Mouse (Mus musculus): ENCODE results near the gene Slc25a45.
A peak's percentile ranks its signal among the peaks of the same experiment; 100 is the strongest.

Gene Slc25a45

DNA sequence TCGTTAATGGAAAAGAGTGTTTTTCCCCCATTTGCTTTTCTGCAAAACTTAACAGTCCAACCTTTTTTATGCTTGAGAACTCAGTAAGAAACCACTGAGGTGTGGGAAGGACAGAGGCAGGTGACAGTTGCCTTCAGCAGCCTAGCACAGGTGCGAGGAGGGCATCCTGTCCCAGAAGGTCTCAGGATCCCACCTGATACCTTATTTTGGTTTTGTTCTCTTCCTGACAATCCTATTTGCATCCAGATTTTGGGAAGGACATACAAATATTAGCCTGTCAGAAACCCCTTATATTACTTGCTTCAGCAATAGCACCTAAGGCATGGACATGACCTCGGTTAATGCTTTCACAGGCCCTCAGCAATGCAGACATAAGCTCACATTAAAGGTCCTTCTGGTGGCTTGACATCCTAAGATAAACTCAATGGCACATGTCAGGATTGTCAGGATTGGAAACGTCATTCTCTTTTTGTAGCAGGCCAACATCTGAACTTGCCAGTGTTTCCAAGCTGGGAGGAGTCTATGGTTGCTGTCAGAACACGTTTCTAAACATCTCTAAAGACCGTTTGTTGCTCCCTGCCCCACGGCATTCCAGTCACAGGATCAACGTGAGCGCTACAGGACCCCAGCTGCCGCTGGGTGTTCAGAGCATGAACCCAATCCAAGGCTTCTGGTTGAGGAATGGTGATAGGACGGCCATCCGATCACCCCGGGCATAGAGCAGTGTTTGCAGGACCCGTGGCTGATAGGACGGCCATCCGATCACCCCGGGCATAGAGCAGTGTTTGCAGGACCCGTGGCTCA lies 37.3 kb upstream of the Slc25a45 start:
- no peak for DNase-seq (ENCODE audit: low spot score in 2 of 2)

DNA sequence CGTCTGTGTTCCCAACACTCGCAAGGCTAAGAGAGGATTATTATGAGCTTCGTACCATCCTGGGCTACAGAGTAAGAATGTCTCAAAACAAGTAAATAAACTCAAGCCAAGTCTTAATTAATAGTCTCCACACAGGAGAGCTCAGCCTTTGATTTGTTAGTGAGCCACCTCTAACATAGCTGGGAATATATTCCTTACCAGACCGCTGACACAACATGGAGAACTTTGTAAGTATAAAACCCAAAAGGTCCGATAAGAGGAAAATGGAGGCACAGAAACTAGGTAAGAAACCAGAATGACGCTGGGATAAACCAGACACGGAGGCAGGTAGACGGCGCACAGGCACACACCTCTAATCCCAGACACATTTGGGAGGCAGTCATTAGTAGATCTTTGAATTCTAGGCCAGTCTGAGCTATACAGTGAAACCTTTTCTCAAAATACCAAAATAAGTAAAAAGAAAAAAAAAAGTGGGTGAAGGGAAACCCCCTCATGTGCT lies 36.7 kb upstream of the Slc25a45 start:
- DNase-seq (ENCODE audit: low spot score in 2 of 2), result no peak

DNA sequence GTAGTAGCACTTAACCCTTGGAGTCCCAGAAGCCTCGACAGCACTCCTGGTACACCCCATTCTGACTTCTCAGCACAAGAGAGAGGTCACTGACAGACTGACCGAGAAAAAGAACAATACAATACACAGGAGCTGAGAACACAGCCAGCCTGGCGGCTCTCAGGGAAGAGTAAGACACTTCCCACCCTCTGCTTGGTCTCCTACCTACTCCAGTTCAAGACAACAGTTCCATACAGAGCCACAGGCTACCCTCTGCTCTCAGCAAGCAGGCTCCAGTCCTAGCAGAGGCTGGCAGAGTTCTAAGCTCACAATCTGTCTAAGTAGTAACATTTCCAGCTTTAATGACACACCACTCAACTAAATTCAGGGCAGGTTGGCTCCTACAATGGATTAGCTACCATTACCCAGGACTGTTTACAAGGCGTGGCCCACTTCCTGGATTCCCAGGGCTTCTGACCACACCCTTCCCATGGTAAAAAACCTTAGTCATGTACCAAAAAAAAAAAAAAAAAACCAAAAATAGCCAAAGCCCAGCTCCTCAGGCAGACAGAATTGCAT lies 36.1 kb upstream of the Slc25a45 start:
- no peak for DNase-seq (ENCODE audit: low spot score in 2 of 2)

- DNase-seq (ENCODE audit: low spot score in 2 of 2), result no peak
Observed at GRCm38 (mm10) chr19:5841999-5842784, 35.4 kb upstream of the Slc25a45 start.

DNA sequence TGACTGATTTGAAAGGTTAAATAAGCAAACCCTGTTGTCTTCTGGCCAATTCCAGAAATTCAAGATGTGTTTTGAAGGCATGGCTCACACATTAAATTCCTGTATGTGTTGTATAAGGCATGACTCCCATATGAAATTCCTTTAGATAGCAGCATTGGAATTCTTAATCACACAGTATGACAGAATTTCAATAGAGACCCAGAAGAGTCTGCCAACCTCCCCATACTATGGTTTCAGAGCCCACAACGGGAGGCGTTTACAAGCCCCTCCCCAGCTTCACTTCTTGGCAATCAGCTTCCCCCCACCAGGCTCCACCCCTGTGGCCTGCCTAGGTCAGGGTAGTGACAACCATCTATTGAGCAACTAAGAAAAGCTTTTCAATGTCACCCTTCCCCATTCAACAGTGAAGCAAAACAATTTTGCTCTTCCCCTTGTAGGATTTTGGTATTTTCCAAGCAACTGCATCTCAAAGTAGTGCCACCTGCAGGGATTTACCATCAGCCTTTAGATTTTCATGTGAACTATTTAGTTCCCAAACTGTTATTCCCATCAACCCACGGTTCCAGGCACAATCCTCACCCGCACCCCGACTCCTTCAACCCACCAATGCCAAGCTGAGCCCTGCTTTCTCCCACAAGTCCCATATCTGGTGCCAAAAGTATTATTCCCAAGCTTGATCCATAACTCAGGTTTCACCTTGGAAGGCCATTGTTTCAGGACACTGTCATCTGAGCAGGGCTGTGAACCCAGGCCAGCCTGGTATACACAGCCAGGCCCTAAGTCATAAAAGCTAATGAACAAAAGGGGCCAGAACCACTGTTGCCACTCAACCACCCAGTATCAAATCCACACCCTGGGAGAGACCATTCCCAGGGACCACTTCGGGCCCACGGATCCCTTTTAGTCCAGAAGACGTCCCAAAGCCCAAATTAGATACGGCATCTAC lies 34.5 kb upstream of the Slc25a45 start:
- DNase-seq (ENCODE audit: low spot score in 2 of 2), result no peak

- no peak for DNase-seq (ENCODE audit: low spot score in 2 of 2)
Observed at GRCm38 (mm10) chr19:5843781-5844691, 33.6 kb upstream of the Slc25a45 start.

- DNase-seq (ENCODE audit: low spot score in 2 of 2), result no peak
Observed at GRCm38 (mm10) chr19:5844831-5845318, 32.7 kb upstream of the Slc25a45 start.

DNA sequence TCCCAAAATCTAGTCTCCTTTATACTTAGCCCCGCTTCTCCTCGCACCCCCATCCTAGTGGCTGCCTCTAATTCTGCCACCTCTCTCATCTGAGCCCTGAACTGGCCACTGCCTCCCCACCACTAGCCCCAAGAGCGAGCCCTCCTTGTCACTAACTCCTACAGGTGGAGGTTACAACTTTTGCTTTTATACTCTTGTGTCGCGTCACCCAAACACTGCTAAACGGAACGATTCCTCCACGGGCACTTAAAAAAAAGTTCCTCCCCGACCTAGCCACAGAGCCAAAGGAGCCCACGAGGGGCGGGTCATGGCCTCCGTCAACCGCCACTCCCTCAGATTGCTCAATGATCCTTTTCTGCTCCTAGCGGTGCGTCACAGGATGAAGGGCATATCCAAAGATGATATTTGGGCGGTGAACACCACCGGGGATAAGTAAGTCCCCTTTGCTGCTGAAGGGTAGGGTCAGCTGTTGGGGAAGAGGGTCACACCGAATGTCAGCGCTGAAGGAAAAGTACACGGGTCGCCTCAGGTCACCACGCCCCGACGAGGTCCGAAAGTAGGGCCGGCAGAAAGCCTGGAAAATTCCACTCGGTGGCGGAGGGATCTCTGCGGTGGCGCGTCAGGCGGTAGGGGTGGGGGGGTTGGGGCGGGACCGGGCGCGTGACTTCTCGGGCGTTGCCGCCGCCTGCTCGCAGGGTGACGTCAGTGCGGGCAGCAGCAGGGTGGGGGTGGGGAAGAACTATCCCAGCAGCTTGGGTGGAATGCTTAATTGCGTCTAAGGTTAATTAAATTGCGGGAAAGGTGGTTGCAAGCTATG lies 32.1 kb upstream of the Slc25a45 start:
- DNase-seq (ENCODE audit: low spot score in 2 of 2), result peak; percentile 94 to 95

DNA sequence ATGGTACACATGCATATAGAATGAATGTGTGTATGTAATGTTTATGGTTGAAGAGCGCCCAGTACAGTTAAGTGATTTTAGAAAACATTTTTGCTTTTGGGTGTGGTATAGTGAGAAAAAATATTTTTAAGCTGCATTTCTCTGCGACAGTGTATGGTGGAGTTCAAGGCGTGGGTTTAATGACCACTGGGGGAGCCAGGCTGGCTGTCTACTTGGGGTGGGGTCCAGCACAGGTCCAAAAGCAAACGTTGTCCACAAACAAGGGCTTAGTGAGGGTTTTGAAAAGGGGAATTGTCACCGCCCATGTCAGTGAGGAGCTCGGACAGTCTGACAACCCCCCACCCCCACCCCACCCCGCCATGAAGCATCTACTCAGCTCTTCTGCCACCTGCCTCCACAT lies 31.5 kb upstream of the Slc25a45 start:
- DNase-seq (ENCODE audit: low spot score in 2 of 2), result no peak

GRCm38 (mm10) chr19:5846557-5847305 lies 30.9 kb upstream of the Slc25a45 start:
- peak; percentile 83 to 91 for DNase-seq (ENCODE audit: low spot score in 2 of 2)

- no peak for DNase-seq (ENCODE audit: low spot score in 2 of 2)
Observed at GRCm38 (mm10) chr19:5847306-5847796, 30.3 kb upstream of the Slc25a45 start.

GRCm38 (mm10) chr19:5848032-5848825 lies 29.4 kb upstream of the Slc25a45 start:
- DNase-seq (ENCODE audit: low spot score in 2 of 2), result peak in 1 of 2 experiments; percentile 76

GRCm38 (mm10) chr19:5848826-5849672 lies 28.6 kb upstream of the Slc25a45 start:
- DNase-seq (ENCODE audit: low spot score in 2 of 2), result peak; percentile 56 to 65

GRCm38 (mm10) chr19:5849843-5850527 lies 27.6 kb upstream of the Slc25a45 start:
- peak; percentile 92 to 96 for DNase-seq (ENCODE audit: low spot score in 2 of 2)

GRCm38 (mm10) chr19:5850860-5851259 lies 26.7 kb upstream of the Slc25a45 start:
- no peak for DNase-seq (ENCODE audit: low spot score in 2 of 2)

GRCm38 (mm10) chr19:5851481-5851971 lies 26.1 kb upstream of the Slc25a45 start:
- DNase-seq (ENCODE audit: low spot score in 2 of 2), result no peak
